Mouse (Mus musculus): ENCODE data around the gene Pip5k1a. TPM values are rescaled to one million over a fixed set of nuclear protein-coding genes. Genes with fewer than 3 reads are reported as not detected.

Pip5k1a gene
- polyA plus RNA-seq, 1 experiment, result 24.3 TPM

GRCm38 (mm10) chr3:95056275-95056674, 50.5 kb downstream of the Pip5k1a start:
- no peak for TF ChIP-seq GATA1 (IDR thresholded peaks at IDR 0.05; ENCODE audit: low read length)

GRCm38 (mm10) chr3:95054481-95055260, 52.1 kb downstream of the Pip5k1a start:
- TF ChIP-seq GATA1 (IDR thresholded peaks at IDR 0.05; ENCODE audit: low read length), result peak; percentile 97

DNA sequence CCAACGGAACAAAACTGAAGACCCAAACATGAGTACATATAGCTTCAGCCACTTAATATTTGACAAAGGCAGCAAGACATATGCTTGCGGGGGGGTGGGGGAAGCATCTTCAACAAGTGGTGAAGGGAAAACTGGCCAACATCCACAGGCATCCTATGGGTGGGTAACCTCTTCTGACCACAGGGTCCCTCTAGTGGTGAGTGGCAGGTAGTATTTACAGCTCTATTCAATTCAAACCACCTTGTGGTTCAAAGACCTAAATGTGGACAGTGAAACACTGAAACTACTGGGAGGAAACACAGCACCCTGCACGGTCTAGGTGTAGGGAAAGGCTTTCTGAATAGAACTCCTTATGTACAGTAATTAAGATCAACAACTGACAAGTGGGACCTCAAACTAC, 53.0 kb downstream of the Pip5k1a start:
- TF ChIP-seq GATA1 (IDR thresholded peaks at IDR 0.05; ENCODE audit: low read length), result no peak

DNA sequence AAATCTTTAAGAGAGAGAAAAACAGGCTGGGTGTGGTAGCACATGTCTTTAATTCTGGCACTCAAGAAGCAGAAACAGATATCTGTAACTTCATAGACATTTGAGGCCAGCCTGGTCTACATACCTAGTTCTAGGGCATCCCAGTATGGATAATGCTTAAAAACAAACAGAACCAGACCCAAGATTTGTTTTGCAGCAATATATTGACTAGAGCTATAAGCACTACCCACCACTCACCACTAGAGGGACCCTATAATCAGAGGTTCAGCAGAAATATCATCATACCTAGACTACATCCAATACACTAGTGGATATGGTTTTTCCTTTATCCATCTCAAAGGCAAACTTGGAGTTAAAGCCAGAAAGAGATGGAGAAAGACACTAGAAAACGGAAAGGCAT, 53.8 kb downstream of the Pip5k1a start:
- no peak for TF ChIP-seq GATA1 (IDR thresholded peaks at IDR 0.05; ENCODE audit: low read length)

DNA sequence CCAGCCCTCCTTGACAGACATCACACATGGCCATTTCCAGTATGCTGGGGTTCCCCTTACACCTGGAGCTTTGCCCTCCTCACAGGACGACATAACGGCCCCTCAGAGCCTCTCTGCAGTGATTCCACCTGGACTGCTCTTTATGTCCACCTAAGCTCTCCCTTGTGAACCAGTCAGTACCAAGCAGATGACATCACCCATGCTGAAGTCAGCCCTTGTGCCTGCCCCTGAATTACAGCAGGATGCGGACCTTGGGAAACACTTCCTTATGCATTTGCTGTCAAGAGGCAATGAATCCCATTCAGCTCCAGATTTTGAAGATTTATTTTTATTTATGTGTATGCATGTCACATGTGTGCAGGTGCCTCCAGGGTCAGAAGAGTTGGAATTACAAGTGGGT, 58.8 kb downstream of the Pip5k1a start:
- no peak for TF ChIP-seq GATA1 (IDR thresholded peaks at IDR 0.05; ENCODE audit: low read length)

DNA sequence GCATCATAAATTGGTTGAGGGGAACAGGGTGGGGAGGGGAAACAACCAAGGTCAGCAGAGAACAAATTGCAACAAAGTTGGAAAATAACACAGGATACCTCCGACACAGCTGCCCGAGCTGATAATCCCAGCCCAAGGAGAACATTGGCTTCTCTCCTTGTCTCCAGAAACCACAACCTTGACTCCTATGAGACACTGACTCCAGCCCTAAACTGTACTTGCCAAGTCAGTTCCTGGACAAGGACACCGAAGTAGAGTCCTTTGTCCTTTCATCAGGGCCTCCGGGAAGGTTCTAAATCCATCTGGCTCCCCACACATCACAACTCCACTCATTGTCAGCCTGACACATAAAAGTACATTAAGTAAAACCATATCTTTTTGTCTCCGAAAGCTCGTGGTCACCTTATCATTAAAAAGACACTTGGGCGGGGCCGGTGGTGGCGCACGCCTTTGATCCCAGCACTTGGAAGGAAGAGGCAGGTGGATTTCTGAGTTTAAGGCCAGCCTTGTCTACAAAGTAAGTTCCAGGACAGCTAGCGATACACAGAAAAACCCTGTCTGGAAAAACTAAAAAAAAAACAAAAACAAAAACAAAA, 60.2 kb downstream of the Pip5k1a start:
- no peak for TF ChIP-seq GATA1 (IDR thresholded peaks at IDR 0.05; ENCODE audit: low read length)

DNA sequence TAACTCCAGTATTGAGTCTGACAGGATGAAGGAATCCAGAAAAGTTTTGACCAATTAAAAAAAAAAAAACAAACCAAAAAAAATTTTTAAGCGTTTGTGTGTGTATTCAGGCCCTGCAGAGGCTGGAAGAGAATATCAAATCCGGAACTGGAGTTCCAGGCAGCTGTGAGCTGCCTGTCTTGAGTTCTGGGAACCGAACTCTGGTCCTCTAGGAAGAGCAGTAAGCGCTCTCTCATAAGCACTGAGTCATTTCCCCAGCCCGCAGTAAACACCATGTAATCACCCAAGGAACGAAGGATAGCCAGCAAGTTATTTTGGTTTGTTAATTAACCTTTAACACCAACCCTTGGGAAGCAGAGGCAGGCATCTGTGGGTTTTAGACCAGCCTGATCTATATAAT, 63.5 kb downstream of the Pip5k1a start:
- TF ChIP-seq GATA1 (IDR thresholded peaks at IDR 0.05; ENCODE audit: low read length), result no peak

DNA sequence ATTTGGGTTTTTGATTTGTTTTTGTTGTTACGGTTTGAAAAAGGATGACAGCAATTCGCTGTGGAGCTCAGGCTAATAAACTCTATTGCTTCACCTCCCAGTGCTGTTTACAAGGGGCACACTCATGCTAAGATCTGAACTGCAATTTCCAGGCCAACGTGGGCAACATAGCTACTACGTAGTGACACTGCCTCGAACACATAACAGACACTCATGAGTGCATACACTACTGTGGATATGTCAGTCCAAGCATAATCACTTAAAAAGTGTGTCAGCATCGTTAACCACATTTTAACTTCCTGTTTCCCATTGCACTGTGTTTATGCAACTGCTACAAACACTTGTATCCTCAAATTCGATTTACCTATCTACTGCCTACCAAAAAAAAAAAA, 63.9 kb downstream of the Pip5k1a start:
- no peak for TF ChIP-seq GATA1 (IDR thresholded peaks at IDR 0.05; ENCODE audit: low read length)

- TF ChIP-seq GATA1 (IDR thresholded peaks at IDR 0.05; ENCODE audit: low read length), result no peak
Observed at GRCm38 (mm10) chr3:95042166-95042837, 64.4 kb downstream of the Pip5k1a start, which contains the start of gene Psmd4. TSS of gene Psmd4 (minus strand) at chr3:95042614.

- no peak for TF ChIP-seq GATA1 (IDR thresholded peaks at IDR 0.05; ENCODE audit: low read length)
Observed at GRCm38 (mm10) chr3:95041625-95042024, 65.1 kb downstream of the Pip5k1a start.

GRCm38 (mm10) chr3:95029953-95030352, 76.8 kb downstream of the Pip5k1a start:
- TF ChIP-seq GATA1 (IDR thresholded peaks at IDR 0.05; ENCODE audit: low read length), result no peak

DNA sequence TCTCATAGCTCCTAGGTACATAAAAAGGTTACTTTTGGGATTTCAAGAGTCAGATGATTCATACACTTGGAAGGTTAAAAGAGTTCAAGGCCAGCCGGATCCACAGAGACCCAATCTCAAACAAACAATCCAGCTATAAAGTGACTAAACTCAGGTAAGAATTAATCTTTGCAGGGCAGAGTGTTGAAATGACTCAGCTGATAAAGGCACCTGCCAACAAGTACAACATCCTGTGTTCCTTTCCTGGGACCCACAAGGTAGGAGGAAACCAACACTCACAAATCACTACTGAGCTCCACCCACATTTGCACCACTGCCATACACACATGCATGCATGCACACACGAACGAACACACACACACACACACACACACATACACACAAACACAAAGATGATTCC, 78.1 kb downstream of the Pip5k1a start:
- no peak for TF ChIP-seq GATA1 (IDR thresholded peaks at IDR 0.05; ENCODE audit: low read length)

- no peak for TF ChIP-seq GATA1 (IDR thresholded peaks at IDR 0.05; ENCODE audit: low read length)
Observed at GRCm38 (mm10) chr3:95027701-95028100, 79.0 kb downstream of the Pip5k1a start.

DNA sequence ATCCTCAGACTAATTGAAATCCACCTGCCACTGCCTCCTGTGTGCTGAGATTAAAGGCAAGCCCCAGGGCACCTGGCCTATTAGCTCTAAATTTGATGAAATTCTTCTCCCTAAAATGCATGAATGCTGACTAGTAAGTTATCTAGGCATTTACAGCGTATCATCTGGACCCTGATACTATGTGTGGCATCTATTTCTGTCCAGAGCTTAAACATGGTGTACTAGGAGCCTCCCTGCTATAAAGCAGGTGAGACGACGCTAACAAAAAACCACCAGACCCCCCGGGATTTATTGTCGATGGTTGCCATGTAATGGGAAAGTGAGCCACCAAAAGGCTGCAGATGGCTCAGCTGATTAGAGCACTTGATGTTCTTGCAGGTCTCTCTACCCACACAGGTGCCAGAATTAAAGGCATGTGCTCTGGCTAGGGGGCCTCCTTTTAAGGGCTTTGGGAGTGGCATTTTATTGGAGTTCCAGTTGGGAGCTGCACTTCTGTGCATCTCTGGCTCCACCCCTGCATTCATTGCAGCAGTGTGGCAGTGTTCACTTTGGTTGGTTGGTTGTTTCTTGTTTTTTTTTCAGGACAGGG, 79.6 kb downstream of the Pip5k1a start:
- no peak for TF ChIP-seq GATA1 (IDR thresholded peaks at IDR 0.05; ENCODE audit: low read length)

DNA sequence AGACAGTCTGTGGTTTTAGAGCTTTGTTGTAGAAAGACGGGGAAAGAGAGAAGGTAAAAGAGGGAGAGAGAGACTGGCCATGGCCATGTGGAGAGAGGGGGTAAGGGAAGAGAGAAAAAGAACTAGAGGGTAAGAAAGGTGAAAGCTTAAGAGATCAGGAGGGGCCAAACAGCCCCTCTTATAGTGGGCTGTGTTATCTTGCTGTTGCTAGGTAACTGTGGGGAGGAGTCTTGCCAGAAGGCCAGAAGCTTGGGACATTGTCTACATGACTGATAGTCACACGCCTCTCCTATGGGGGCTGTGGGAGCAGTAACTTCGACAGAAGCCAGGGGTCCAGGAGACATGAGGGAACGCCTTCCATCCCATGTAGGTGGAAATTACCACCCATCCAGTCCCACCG, 81.5 kb downstream of the Pip5k1a start:
- TF ChIP-seq GATA1 (IDR thresholded peaks at IDR 0.05; ENCODE audit: low read length), result no peak

DNA sequence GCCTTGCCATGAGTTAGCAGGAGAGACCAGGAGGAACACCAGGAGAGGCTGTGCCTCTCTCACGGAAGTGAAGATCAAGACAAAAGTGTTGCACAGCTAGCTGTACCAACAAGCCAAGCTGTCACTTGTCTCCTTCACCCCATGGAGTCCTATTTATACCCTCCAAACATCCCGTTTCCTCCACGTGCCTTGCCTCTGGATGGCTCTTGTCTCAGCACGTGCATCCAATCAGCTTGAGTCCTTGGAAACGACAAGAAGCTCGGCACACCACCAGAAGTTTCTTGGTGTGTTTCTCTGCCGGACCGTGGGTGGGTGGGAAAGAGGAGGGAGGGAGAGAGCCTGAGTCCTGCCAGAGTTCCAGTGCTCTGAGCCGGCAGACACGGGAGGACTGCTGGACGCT, 82.2 kb downstream of the Pip5k1a start:
- TF ChIP-seq GATA1 (IDR thresholded peaks at IDR 0.05; ENCODE audit: low read length), result no peak

Data from G1E-ER4 (cell line).